Mouse (Mus musculus): ENCODE results near the gene Etv6.

Gene Etv6

DNA sequence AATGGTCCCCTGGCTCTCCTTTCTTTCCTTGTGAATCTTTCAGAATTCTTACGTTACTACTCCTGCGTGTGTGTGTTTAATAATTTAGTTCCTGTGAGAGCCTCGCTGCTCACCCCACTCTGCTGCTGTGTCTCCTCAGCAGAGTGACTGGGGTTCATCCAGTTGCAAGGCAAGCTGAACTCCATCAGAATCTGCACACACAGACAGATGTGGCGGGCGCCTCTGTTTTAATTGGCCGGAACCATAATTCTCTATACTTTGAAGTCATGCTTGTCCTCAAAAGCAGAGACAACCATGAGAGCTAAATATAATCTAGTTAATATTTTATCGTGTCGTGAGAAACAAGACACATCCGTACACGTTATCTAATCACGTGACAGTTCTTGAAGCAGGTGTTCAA lies 107.2 kb downstream of the Etv6 start:
- DNase-seq (ENCODE audit: low spot score in 2 of 2) = no peak

DNA sequence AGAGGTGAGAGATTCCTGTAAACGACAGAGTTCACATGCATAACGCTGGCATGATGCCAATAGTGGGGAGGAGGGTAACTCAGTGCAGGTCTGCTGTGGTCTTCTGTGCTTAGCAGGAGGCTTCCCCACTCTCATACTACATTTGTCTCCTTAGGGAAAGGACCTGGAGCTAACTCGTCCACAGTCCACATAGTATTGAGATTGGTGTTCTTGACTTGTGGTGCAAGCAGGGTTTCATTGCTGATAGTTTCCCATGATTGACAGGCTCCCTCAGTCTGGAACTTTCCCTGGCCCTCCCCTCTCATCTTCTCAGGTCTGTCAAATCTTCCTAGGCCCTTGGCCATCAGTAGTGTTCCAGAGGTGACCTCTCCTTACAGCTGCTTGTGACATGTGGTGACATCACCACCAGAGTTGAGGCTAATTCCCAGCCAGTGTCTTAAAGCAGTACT lies 108.2 kb downstream of the Etv6 start:
- no peak for DNase-seq (ENCODE audit: low spot score in 2 of 2)

- no peak for DNase-seq (ENCODE audit: low spot score in 2 of 2)
Observed at GRCm38 (mm10) chr6:134144231-134145130, 109.0 kb downstream of the Etv6 start.

GRCm38 (mm10) chr6:134147596-134148442 lies 112.3 kb downstream of the Etv6 start:
- no peak for DNase-seq (ENCODE audit: low spot score in 2 of 2)

DNA sequence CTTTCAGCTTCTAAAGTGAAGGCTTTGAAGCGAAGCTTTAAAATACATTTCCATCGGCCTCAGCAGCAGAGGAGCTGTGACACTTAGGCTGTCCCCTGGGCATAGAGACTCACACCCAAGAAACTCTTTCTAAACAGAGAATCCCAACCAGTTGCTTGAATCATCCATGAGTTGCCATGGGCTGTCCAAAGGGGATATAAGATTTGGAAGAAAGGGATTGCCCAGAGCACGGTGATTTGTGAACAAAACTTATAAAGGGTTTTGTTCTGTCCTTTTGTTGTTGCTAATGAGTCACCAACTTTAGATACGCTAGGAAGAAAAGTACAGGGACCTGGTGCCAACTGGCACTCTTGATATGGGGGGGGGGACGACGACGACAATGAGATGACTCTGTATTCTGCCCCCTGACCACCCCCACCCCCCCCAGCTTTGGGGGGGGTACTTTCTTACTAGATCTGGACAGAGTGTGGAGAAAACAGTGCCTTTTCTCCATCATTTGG lies 113.0 kb downstream of the Etv6 start:
- no peak for DNase-seq (ENCODE audit: low spot score in 2 of 2)

DNA sequence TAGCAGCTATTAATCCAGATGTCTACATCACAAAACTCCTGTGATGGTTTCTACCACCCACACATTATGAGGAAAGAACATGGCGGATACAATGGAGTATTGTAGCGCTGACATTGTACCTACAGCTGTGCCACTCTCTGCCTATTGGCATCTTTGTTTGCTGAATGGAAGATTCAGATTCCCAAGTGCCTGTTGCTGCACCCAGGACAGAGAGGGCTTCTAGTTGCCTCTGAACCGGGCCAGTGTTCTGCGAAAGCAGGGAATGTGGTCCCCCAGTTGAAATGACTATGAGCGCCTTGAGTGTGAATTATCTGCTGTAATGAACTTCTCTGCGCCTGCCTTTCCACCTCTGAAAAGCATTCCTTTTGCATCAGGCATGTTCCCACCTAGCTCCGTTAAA lies 114.1 kb downstream of the Etv6 start:
- DNase-seq (ENCODE audit: low spot score in 2 of 2) = no peak

GRCm38 (mm10) chr6:134151022-134151680 lies 115.7 kb downstream of the Etv6 start:
- no peak for DNase-seq (ENCODE audit: low spot score in 2 of 2)

DNA sequence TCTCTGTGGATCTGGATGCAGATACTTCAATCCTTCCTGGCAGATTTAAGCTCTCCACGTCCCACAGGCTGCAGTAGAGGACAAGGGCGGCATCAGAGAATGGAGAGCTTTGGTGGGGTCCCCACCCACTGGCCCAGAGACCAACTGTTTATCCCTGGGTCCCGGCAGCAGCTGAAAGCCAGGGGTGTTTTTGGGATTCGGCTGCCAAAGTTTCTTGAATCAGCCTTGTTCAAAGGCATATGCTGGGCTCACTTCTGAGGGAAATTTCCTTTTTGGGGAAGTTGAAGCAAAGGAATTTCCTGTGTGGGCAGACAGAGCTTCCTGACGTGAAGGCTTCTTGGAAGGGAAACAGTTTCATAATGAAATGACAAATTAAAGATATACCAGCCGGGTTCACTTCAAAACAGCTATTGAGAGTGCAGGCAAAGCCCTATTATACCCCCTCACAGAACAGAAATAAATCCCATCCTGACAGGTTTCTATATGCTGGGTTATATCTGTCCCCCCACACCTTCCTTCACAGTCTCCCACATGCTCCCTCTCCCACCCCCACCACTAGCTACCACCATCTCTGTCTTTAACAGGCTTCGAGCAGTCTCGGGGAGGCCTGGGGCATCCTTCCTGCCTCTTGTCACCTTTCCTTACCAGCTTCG lies 116.5 kb downstream of the Etv6 start:
- DNase-seq (ENCODE audit: low spot score in 2 of 2) = no peak

GRCm38 (mm10) chr6:134152539-134152938 lies 117.0 kb downstream of the Etv6 start:
- DNase-seq (ENCODE audit: low spot score in 2 of 2) = no peak

DNA sequence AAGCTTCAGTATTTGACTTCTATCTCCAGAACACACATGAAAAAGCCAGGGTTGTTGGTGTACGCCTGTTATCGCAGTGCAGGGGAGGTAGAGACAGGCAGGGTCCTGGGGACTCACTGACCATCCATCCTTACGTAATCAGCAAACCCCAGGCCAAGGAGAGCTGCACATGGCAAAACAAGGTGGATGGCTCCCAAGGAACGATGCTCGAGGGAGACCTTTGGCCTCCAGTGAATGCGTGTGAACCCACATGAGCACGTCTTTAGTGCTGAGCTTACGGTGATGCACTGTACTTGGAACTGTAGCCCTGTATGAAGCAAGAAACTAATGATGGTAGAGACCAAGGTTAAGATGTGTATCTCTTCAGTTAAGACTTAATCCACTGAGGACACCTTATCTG lies 119.2 kb downstream of the Etv6 start:
- no peak for DNase-seq (ENCODE audit: low spot score in 2 of 2)

DNA sequence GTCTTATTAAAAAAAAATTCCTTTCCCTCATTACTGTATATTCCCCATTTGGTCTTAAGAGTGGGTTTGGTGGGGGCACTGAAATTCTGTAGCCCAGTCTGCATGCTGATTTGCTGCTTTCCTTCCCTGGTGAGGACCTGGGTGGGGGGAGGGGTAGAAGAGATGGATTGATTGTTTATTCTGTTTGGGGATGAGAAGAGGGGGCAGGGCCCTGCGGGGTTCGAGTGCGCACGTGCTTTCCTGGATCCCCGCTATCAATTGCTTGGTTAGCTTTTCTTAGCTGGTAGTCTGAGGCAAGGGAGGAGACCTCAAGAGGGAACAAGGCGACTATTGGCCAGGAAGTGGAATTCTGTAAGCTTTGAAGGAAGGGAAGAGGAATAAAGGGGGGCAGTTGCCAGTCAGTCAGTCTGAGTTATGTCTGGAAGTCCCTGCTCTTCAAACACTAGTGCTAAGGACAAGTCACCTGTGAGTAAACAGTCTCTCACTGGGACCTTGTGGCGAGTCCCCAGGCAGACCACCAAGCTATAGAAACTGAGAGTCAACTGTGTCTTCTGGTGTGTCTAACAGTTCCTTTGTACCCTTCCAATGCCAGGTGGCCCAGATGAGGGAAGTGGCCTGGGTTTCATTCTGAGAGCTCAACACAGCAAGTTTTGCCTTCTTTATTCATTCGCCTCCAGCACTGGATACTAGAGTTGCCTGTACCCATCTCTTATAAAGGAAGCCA lies 120.6 kb downstream of the Etv6 start:
- no peak for DNase-seq (ENCODE audit: low spot score in 2 of 2)

DNA sequence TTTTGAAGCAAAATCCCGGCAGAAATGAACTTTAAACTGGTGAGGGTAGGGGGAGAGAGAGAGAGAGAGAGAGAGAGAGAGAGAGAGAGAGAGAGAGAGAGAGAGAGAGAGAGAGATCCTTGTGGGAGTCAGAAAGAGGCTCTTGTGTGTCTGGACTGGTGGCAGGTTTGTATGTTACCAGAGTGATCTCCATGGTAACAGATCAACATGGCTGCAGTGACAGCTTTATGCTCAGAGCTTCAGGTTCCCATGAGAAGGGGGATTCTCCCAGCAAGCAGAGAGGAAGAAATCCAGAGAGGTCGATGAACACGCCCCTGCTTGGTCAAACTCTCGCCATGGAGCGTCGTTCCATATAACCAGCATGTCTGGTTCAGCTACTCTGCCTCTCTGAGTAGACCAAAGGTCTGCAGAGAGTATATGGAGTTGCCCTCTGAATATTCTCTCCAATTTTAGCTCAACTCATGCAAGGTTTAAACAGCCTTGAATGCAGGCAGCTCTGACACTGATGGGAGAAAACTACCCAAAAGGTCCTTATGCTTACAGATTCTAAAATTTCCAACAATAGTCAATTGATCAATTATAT lies 122.1 kb downstream of the Etv6 start:
- DNase-seq (ENCODE audit: low spot score in 2 of 2) = no peak

- DNase-seq (ENCODE audit: low spot score in 2 of 2) = no peak
Observed at GRCm38 (mm10) chr6:134158201-134158600, 122.7 kb downstream of the Etv6 start.

DNA sequence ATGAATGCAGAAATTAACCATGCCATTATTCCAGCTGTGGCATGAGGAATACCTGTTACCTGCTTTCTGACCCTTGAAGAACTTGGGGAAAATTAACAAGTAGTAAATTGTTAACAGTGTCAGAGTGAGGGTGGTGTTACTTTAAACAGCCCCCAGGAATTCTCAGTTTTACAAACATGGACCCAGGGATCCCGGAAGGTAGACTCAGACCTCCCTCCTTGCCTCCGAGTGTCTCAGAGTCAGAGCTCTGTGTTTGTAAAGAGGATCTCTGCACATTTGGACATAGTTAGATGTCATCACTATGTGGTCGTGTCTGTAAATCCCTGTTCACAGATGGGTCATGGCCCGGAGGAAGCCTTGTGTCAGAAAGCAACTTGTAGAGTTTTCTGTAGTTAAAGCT lies 124.2 kb downstream of the Etv6 start:
- DNase-seq (ENCODE audit: low spot score in 2 of 2) = no peak

- no peak for DNase-seq (ENCODE audit: low spot score in 2 of 2)
Observed at GRCm38 (mm10) chr6:134161040-134161439, 125.5 kb downstream of the Etv6 start.

- no peak for DNase-seq (ENCODE audit: low spot score in 2 of 2)
Observed at GRCm38 (mm10) chr6:134163346-134163745, 127.8 kb downstream of the Etv6 start.

- DNase-seq (ENCODE audit: low spot score in 2 of 2) = no peak
Observed at GRCm38 (mm10) chr6:134164356-134164755, 128.9 kb downstream of the Etv6 start.

- DNase-seq (ENCODE audit: low spot score in 2 of 2) = no peak
Observed at GRCm38 (mm10) chr6:134165012-134165411, 129.5 kb downstream of the Etv6 start.

DNA sequence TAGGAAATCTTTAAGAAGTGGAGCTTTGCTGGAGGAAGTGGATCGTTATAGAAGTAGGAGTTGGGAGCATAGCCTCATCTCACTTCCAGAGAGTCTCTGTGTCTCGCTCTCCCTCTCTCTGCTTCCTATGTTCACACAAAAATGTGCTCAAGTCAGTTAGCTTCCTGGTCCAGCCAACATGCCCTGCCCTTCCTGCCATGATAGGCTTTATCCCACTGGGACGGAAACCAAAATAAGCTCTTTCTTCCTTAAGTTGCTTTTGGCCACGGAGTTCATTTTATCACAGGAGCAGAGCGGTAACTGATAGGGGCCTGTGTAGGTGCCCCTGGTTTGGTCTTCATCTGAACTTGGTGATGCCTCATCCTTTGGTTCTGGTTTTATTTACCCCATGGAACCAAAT lies 132.5 kb downstream of the Etv6 start:
- no peak for DNase-seq (ENCODE audit: low spot score in 2 of 2)

GRCm38 (mm10) chr6:134168799-134169198 lies 133.3 kb downstream of the Etv6 start:
- no peak for DNase-seq (ENCODE audit: low spot score in 2 of 2)

Data from cerebellum, postnatal 4 days (tissue).